Mouse (Mus musculus) cerebellum, postnatal 4 days (tissue): ENCODE results near the gene Olfr1152.

Source experiments
- DNase-seq, 2 experiments: peaks; one replicate each; pipeline ENCODE4 v3.0.0; 2022; ENCODE audit warnings: low spot score in 2 of 2, mixed read lengths in 1 of 2

The Olfr1152 gene

GRCm38 (mm10) chr2:87866192-87866591 is at the start of gene Olfr1152:
Olfr1152 (plus strand) TSS chr2:87866492.
- no peak for DNase-seq

DNA sequence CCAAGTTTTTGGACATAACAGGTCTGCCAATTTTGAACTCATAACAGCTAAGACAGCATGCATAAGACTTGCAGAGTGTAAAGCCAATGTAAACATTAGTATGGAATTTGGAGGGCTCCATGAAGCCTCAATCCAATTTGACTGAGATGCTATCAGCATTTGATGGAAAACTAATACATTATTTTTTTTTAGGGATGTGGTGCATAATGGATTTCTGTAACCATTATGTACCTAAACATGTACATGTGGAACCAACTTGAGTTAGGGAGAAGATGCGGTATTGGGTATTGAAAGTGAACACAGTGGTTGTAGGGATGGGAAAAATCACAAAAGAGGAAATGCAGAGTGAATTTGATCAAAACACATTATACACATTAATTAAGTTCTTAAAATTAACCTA is 36.1 kb upstream of the Olfr1152 start, which contains the start of gene Olfr1148:
Olfr1148 (plus strand) TSS at position 301 of the 400 bp plus-strand sequence.
- DNase-seq = no peak

GRCm38 (mm10) chr2:87843693-87844092 is 22.6 kb upstream of the Olfr1152 start, which contains the start of gene Olfr1150-ps1:
Olfr1150-ps1 (plus strand) TSS chr2:87843993.
- DNase-seq = no peak

- DNase-seq = no peak
Observed at GRCm38 (mm10) chr2:87855562-87855961, 10.7 kb upstream of the Olfr1152 start, which contains the start of gene Olfr1151. Olfr1151 (plus strand) TSS chr2:87855862.

GRCm38 (mm10) chr2:87894662-87895061 is 28.4 kb downstream of the Olfr1152 start, which contains the start of gene Olfr1153:
Olfr1153 (plus strand) TSS chr2:87894962.
- no peak for DNase-seq

DNA sequence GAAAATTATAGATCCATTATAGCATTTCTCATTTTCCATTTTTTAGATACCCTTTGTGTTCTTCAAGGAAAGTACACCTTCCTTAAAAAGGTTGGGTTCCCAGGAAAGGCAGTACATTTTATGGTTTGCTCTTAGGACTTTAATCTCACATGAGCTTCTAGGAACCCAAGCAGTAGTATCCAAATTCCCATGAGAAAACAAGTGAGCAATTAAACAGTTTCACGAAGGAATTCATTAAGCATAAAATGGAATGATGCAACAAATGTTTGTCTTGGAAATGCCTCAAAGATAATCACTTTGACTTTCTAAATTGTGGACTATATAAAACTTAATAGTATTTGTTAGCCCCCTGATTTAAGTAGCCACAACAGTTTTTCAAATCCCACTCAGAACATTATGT is 38.8 kb downstream of the Olfr1152 start, which contains the start of gene Olfr1154:
Olfr1154 (minus strand) TSS at position 101 of the 400 bp plus-strand sequence.
- DNase-seq = no peak
